Mouse (Mus musculus): ENCODE measurements around the gene Cadps.

DNA sequence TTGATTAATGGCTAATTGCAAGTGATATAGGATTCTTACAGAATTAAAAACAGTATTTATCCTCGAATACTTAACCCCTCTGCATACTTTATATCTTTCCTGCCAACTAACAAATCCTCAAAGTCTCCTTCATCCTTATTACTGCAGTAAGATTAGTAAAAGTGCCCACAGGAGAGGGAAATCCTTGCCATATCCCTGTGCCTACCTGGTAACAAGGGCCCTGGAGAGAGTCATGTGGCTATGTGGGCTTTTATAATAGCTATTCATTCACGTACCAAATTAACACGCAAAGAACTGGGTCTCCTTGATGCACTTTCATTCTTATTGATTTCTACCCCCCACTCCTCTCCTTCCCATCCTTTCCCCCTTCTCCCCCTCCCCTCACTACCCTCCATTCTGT lies 137.9 kb downstream of the Cadps start:
- TF ChIP-seq ZNF384 (IDR thresholded peaks at IDR 0.05; ENCODE audit: low read depth, low read length) = no peak
- no peak for TF ChIP-seq USF2 (conservative IDR thresholded peaks at IDR 0.05; ENCODE audit: low read depth, low read length)
- TF ChIP-seq JUND (conservative IDR thresholded peaks at IDR 0.05; ENCODE audit: low read depth, low read length) = no peak
- no peak for TF ChIP-seq E2F4 (IDR thresholded peaks at IDR 0.05; ENCODE audit: insufficient replicate concordance, low read depth, low read length)
- no peak for TF ChIP-seq CTCF (conservative IDR thresholded peaks at IDR 0.05 in 1 of 2, IDR thresholded peaks at IDR 0.05 in 1 of 2; ENCODE audit: low read depth in 2 of 2, low read length in 2 of 2)
- no peak for TF ChIP-seq NELFE (IDR thresholded peaks at IDR 0.05; ENCODE audit: low read depth, low read length)
- TF ChIP-seq ZC3H11A (IDR thresholded peaks at IDR 0.05; ENCODE audit: low read depth, low read length) = no peak
- TF ChIP-seq EP300 (IDR thresholded peaks at IDR 0.05; ENCODE audit: low read length) = no peak
